Mouse (Mus musculus): ENCODE data around the gene Scaf11. TPM values are rescaled to one million over a fixed set of nuclear protein-coding genes. Genes with fewer than 3 reads are reported as not detected.

The Scaf11 gene
- polyA plus RNA-seq, 2 experiments, result 51.4 to 93.7 TPM

GRCm38 (mm10) chr15:96491861-96492641 is 31.4 kb upstream of the Scaf11 start:
- Histone ChIP-seq H3K4me3 (replicated peaks; ENCODE audit: low read length) (no peak overlapping the region), H3K27me3 (ENCODE audit: control insufficient read depth, insufficient read depth, low read length) (no peaks in the 10 kb centered on the region), H3K9me3 (ENCODE audit: control insufficient read depth, low read length) (no peaks in the 10 kb centered on the region), H3K36me3 (ENCODE audit: control insufficient read depth, insufficient read depth, low read length) (no peaks in the 10 kb centered on the region), H3K9ac (ENCODE audit: low read depth, low read length, severe bottlenecking) (no peak overlapping the region), H3K4me1 (ENCODE audit: control insufficient read depth, insufficient read depth, low read length) (peaks cover 26% of the 10 kb centered on the region), H3K4me2 (replicated peaks; ENCODE audit: low read depth, low read length, severe bottlenecking) (no peak overlapping the region), H3K27ac (replicated peaks; ENCODE audit: low read depth, low read length) (peak overlapping the region; percentile 65)
- ATAC-seq (ENCODE audit: low FRiP score, low read depth) (peak; percentile 54; the same call in 1 of the 2 replicates), DNase-seq (ENCODE audit: low spot score) (peak; percentile 60)
- 20% methylated on average over 13 of the region's 13 CpGs for WGBS
- no peak for TF ChIP-seq POLR2A (IDR thresholded peaks at IDR 0.05; ENCODE audit: borderline replicate concordance, extremely low read depth, insufficient read depth, insufficient read length)

GRCm38 (mm10) chr15:96491421-96491820 is 30.8 kb upstream of the Scaf11 start:
- WGBS, result 7% methylated on average over 3 of the region's 3 CpGs
- Histone ChIP-seq H3K4me2 (replicated peaks; ENCODE audit: low read depth, low read length, severe bottlenecking) (no peak overlapping the region), H3K9me3 (ENCODE audit: control insufficient read depth, low read length) (no peaks in the 10 kb centered on the region), H3K27ac (replicated peaks; ENCODE audit: low read depth, low read length) (peak overlapping the region; percentile 65; the same call in 1 of the 2 replicates), H3K9ac (ENCODE audit: low read depth, low read length, severe bottlenecking) (no peak overlapping the region), H3K27me3 (ENCODE audit: control insufficient read depth, insufficient read depth, low read length) (no peaks in the 10 kb centered on the region), H3K4me3 (replicated peaks; ENCODE audit: low read length) (no peak overlapping the region), H3K36me3 (ENCODE audit: control insufficient read depth, insufficient read depth, low read length) (no peaks in the 10 kb centered on the region), H3K4me1 (ENCODE audit: control insufficient read depth, insufficient read depth, low read length) (peaks cover 26% of the 10 kb centered on the region)
- peak; percentile 34; the same call in 1 of the 2 replicates for ATAC-seq (ENCODE audit: low FRiP score, low read depth)
- no peak for TF ChIP-seq POLR2A (IDR thresholded peaks at IDR 0.05; ENCODE audit: borderline replicate concordance, extremely low read depth, insufficient read depth, insufficient read length)
- DNase-seq (ENCODE audit: low spot score), result no peak

GRCm38 (mm10) chr15:96490123-96490522 is 29.5 kb upstream of the Scaf11 start:
- ATAC-seq (ENCODE audit: low FRiP score, low read depth) (no peak), DNase-seq (ENCODE audit: low spot score) (no peak)
- 73% methylated on average over 5 of the region's 5 CpGs for WGBS
- no peaks in the 10 kb centered on the region for H3K9me3 ChIP-seq (ENCODE audit: control insufficient read depth, low read length)
- H3K9ac ChIP-seq (ENCODE audit: low read depth, low read length, severe bottlenecking), result no peak overlapping the region
- no peak overlapping the region for H3K4me2 ChIP-seq (replicated peaks; ENCODE audit: low read depth, low read length, severe bottlenecking)
- H3K27ac ChIP-seq (replicated peaks; ENCODE audit: low read depth, low read length), result no peak overlapping the region
- H3K36me3 ChIP-seq (ENCODE audit: control insufficient read depth, insufficient read depth, low read length), result no peaks in the 10 kb centered on the region
- H3K4me3 ChIP-seq (replicated peaks; ENCODE audit: low read length), result no peak overlapping the region
- TF ChIP-seq POLR2A (IDR thresholded peaks at IDR 0.05; ENCODE audit: borderline replicate concordance, extremely low read depth, insufficient read depth, insufficient read length), result no peak
- H3K4me1 ChIP-seq (ENCODE audit: control insufficient read depth, insufficient read depth, low read length), result peaks cover 26% of the 10 kb centered on the region
- H3K27me3 ChIP-seq (ENCODE audit: control insufficient read depth, insufficient read depth, low read length), result no peaks in the 10 kb centered on the region

- 18% methylated on average over 20 of the region's 20 CpGs for WGBS
- H3K27ac ChIP-seq (replicated peaks; ENCODE audit: low read depth, low read length), result no peak overlapping the region; the same call in 1 of the 2 replicates
- ATAC-seq (ENCODE audit: low FRiP score, low read depth) (no peak), DNase-seq (ENCODE audit: low spot score) (peak; percentile 63)
- no peaks in the 10 kb centered on the region for H3K27me3 ChIP-seq (ENCODE audit: control insufficient read depth, insufficient read depth, low read length)
- TF ChIP-seq POLR2A (IDR thresholded peaks at IDR 0.05; ENCODE audit: borderline replicate concordance, extremely low read depth, insufficient read depth, insufficient read length), result no peak
- H3K9me3 ChIP-seq (ENCODE audit: control insufficient read depth, low read length), result no peaks in the 10 kb centered on the region
- peak overlapping the region; percentile 34 for H3K4me2 ChIP-seq (replicated peaks; ENCODE audit: low read depth, low read length, severe bottlenecking)
- no peaks in the 10 kb centered on the region for H3K36me3 ChIP-seq (ENCODE audit: control insufficient read depth, insufficient read depth, low read length)
- H3K9ac ChIP-seq (ENCODE audit: low read depth, low read length, severe bottlenecking), result no peak overlapping the region
- H3K4me3 ChIP-seq (replicated peaks; ENCODE audit: low read length), result peak overlapping the region; percentile 5; the same call in 1 of the 2 replicates
- peaks cover 26% of the 10 kb centered on the region for H3K4me1 ChIP-seq (ENCODE audit: control insufficient read depth, insufficient read depth, low read length)
Observed at GRCm38 (mm10) chr15:96488941-96489786, 28.5 kb upstream of the Scaf11 start.

- peaks cover 24% of the 10 kb centered on the region for H3K4me1 ChIP-seq (ENCODE audit: control insufficient read depth, insufficient read depth, low read length)
- no peaks in the 10 kb centered on the region for H3K27me3 ChIP-seq (ENCODE audit: control insufficient read depth, insufficient read depth, low read length)
- no peak overlapping the region for H3K9ac ChIP-seq (ENCODE audit: low read depth, low read length, severe bottlenecking)
- no peak overlapping the region for H3K4me3 ChIP-seq (replicated peaks; ENCODE audit: low read length)
- ATAC-seq (ENCODE audit: low FRiP score, low read depth) (peak; percentile 54; the same call in 1 of the 2 replicates), DNase-seq (ENCODE audit: low spot score) (peak; percentile 54)
- H3K36me3 ChIP-seq (ENCODE audit: control insufficient read depth, insufficient read depth, low read length), result no peaks in the 10 kb centered on the region
- 56% methylated on average over 12 of the region's 12 CpGs for WGBS
- TF ChIP-seq POLR2A (IDR thresholded peaks at IDR 0.05; ENCODE audit: borderline replicate concordance, extremely low read depth, insufficient read depth, insufficient read length), result no peak
- H3K27ac ChIP-seq (replicated peaks; ENCODE audit: low read depth, low read length), result no peak overlapping the region
- no peak overlapping the region for H3K4me2 ChIP-seq (replicated peaks; ENCODE audit: low read depth, low read length, severe bottlenecking)
- H3K9me3 ChIP-seq (ENCODE audit: control insufficient read depth, low read length), result no peaks in the 10 kb centered on the region
Observed at GRCm38 (mm10) chr15:96487066-96487698, 26.5 kb upstream of the Scaf11 start.
